Mouse (Mus musculus) R1 (cell line): ENCODE data around the gene Prmt1.

Experiments
- DNase-seq: peaks from one replicate; pipeline ENCODE4 v3.0.0-alpha.2; 2018; ENCODE audit warnings: low read depth, low spot score

The Prmt1 gene

DNA sequence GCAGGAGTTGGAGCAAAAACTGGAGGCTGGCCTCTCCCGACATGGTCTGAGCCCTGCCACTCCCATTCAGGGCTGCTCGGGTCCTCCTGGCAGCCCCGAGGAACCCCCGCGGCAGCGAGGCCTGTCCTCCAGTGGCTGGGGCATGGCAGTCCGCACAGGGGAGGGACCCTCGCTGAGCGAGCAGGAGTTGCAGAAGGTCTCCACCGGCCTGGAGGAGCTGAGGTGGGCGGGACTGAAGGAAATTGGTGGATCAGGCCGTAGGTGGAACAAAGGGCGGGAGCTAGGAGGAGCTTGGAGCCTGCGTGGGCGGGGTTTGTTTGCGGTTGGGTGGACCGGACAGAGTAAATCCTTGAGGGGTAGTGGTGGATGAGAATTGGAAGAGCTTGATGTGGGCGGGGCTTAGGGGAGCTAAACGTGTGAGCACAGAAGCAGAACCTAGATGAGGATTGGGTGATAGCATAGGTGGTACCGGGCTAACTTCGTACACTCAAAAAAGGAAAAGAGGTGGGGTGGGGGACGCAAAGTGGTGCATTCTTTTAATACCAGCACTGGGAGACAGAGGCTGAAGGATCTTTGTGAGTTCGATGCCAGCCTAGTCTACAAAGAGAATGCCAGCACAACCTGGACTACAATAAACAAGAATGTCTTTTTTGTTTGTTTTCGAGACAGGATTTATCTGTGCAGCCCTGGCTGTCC lies 33.6 kb downstream of the Prmt1 start:
- DNase-seq = peak; percentile 99

DNA sequence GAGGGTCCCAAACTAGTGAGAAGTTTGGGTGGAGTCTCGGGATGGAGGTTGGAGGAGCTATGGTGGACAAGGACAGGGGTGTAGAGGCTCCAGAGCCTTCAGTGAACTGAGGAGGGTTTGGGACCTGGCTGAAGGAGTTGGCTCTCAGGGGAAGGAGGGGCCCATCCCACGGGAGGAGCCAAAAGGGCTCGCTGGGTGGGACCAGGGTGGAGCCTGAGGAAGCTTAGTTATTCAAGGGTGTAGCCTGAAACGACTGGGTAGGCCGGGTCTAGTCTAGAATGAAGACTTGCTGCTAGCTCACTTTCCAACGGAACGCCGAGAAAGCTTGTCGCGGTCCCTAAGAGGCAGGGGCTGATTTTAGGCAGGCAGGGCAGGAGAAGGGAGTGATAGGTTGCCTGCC lies 34.4 kb downstream of the Prmt1 start:
- DNase-seq = peak; percentile 97

DNA sequence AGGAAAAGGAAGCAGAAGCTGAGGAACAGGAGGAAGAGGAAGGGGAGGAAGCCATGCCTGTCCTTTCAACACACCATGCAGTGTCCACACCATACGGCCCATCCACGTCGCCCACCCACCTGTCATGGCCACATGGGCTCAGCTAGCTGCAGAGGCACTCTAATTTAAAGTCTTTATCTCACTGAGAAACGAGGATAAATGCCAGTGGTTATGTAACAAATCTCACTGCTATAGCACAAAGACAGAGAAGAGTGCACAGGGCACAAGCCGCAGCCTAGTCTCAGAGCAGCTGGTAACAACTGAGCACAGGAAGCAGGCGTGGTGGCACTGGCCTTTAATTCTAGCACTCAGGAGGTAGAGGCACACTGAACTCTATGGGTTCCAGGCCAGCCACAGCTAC lies 36.4 kb downstream of the Prmt1 start:
- no peak for DNase-seq

DNA sequence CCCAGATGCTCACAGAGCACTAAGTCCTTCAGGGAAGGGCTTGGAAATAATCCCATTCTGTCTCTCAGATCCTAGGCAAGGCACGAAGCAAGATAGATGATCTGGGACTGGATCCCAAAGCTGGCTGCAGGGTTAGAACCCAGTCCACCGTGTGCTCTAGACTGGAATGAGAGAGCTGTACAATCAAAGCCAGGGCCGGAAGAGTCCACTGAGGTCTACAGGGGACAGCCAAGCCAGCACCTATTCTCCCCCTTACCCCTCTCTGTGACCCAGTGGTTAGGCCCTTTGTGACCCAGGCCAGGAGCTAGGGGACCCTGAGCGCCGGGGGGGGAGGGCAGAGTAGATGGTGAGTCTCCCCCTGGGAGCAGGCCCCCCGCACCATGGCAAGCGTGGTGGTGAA lies 43.5 kb downstream of the Prmt1 start, which contains the start of gene Tsks:
Tsks (plus strand) TSS at position 301 of the 400 bp plus-strand sequence.
- DNase-seq = no peak

DNA sequence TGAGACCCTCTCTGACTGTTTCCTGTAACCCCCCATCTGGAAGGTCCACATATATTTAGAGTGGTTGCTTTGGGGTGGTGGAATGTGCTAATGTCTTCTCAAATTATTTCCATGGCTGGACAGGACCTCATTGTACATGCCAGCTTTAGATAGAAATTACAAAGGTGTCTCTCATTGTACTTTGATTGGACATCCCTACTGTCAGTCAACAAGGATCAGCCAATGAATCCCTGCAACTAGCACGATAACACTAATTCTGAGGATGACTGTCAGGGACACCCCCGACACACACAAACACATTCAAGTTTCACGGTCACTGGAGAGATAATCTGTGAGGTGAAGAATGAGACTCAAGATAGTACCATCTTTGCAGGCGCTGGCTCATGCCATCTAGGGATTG lies 47.7 kb downstream of the Prmt1 start:
- DNase-seq = peak; percentile 94

DNA sequence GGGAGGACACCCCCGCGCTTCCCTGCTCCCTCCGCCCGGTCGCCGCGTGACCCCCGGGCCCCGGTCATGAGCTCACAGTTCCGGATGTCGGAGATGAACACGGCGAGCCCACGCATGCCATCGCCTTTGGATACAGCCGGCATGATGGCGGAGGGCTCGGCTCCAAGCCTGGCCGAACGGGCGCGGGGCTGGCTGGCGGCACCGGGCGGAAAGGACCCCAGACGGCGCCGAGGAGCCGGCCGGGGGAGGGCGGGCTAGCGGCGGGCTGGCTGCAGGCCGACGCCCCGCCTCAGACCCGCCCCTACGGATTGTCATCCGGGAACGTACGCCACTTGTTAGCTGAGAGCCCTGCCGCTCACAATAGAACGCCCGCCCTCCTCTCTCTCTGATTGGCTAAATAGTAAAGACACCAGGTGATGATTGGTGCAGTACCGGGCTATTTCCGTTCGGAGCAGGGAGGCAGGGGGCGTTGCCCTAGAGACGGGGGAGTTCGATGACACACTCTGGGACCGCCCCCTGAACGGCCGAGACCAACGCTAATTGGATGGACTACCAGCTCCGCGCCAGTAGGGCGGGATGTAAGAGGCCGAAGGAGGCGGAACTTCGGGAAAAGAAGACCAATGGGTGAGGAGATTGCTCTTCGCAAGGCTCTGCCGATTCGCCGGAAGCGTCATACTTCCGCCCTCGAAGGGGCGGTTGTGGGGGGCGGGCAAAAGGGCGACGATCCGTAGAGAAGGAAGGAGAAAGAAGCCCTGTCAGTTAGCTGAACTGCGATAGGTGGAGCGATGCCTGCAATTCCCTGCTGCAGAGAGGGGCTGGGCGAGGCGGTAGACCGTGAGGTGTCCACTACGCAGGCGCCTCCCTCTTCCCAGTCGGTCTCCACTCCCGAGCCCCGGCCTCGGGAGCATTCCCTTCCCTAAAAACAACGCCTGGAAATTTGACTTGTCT lies 56.9 kb downstream of the Prmt1 start, which contains the start of gene Ap2a1:
Ap2a1 (minus strand) TSS at position 293 of the 948 bp plus-strand sequence.
- peak; percentile 100 for DNase-seq

DNA sequence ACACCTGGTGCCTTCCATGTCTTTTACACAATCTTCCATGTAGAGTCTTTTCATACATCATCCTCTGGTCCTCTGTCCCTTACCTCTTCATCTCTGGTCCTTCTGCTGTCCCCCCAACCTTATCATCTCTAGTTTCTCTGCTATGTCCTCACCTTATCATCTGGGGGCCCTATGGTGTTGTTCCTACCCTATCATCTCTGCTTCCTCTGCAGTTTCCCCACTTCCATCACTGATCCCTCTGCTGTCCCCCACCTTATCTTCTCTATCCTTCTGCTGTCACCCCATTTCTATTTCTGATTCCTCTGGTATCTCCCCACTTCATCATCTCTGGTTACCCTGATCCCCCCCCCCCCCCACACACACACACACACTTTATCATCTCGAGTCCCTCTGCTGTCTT lies 57.8 kb downstream of the Prmt1 start:
- DNase-seq = no peak
